Mouse (Mus musculus) heart, embryonic 15.5 days (tissue): ENCODE results near the gene Krtap24-1. TPM values are rescaled to one million over a fixed set of nuclear protein-coding genes. Genes with fewer than 3 reads are reported as not detected.

Source experiments
- ATAC-seq: fragments of 200-750 bp; cut with Nextera tagmentation; replicated peaks from 2 replicates; pipeline ENCODE4 v1.8.0; 2017; ENCODE audit warnings: low read depth, moderate TSS enrichment; ENCODE audit not compliant: insufficient number of reproducible peaks, insufficient read depth, low FRiP score
- H3K27ac ChIP-seq: fragments of 300-500 bp; sonication (generic); 2 replicates; pipeline ENCODE4 v1.5.1; 2015; ENCODE audit warnings: mild to moderate bottlenecking, inconsistent platforms
- H3K27me3 ChIP-seq: fragments of 300-500 bp; sonication (generic); 2 replicates; pipeline ENCODE4 v1.6.1; 2015; ENCODE audit warnings: inconsistent platforms
- H3K36me3 ChIP-seq: fragments of 300-500 bp; sonication (generic); 2 replicates; pipeline ENCODE4 v1.6.1; 2015; ENCODE audit warnings: mild to moderate bottlenecking, inconsistent platforms
- H3K4me1 ChIP-seq: fragments of 300-500 bp; sonication (generic); replicated peaks from 2 replicates; pipeline ENCODE4 v1.6.1; 2015; ENCODE audit warnings: inconsistent platforms
- H3K4me2 ChIP-seq: fragments of 300-500 bp; sonication (generic); 2 replicates; pipeline ENCODE4 v1.6.1; 2015; ENCODE audit warnings: inconsistent platforms, mild to moderate bottlenecking, moderate library complexity
- H3K4me3 ChIP-seq: fragments of 300-500 bp; sonication (generic); 2 replicates; pipeline ENCODE4 v1.5.1; 2015; ENCODE audit warnings: mild to moderate bottlenecking, inconsistent platforms
- H3K9ac ChIP-seq: fragments of 300-500 bp; sonication (generic); 2 replicates; pipeline ENCODE4 v1.6.1; 2015; ENCODE audit warnings: mild to moderate bottlenecking, inconsistent platforms
- H3K9me3 ChIP-seq: fragments of 300-500 bp; sonication (generic); replicated peaks from 2 replicates; pipeline ENCODE4 v1.6.1; 2016; ENCODE audit warnings: inconsistent platforms
- WGBS: fragments of 180-500 bp; shearing (Covaris S2); methylation state at CpG from one replicate; pipeline ENCODE4 v1.1.7; 2015; ENCODE audit warnings: mixed read lengths; 5-methylcytosine and 5-hydroxymethylcytosine counted together
- polyA plus RNA-seq: library from polyadenylated mRNA; unstranded; fragments of >200 nt; fragmentation: Nextera tagmentation; extraction: Ambion mirVana; gene quantifications from 2 replicates; pipeline ENCODE4 v1.2.1, GENCODE M21; 2015

Krtap24-1 gene
- polyA plus RNA-seq, 1 experiment from 2014 or later: not detected

GRCm38 (mm10) chr16:88602464-88602863 is 9.6 kb downstream of the Krtap24-1 start:
- Histone ChIP-seq H3K9me3 (no peaks in the 10 kb centered on the region), H3K27ac (no peak overlapping the region), H3K4me2 (no peak overlapping the region), H3K4me3 (no peak overlapping the region), H3K4me1 (no peaks in the 10 kb centered on the region), H3K9ac (no peak overlapping the region), H3K36me3 (no peaks in the 10 kb centered on the region), H3K27me3 (no peaks in the 10 kb centered on the region)
- WGBS: 50% methylated on average over 1 of the region's 1 CpGs
- ATAC-seq: no peak

- Histone ChIP-seq H3K9me3 (no peaks in the 10 kb centered on the region), H3K4me3 (no peak overlapping the region), H3K4me1 (no peaks in the 10 kb centered on the region), H3K4me2 (no peak overlapping the region), H3K27me3 (no peaks in the 10 kb centered on the region), H3K27ac (no peak overlapping the region), H3K9ac (no peak overlapping the region), H3K36me3 (no peaks in the 10 kb centered on the region)
- 78% methylated on average over 8 of the region's 8 CpGs for WGBS
- no peak for ATAC-seq
Observed at GRCm38 (mm10) chr16:88600303-88600702, 11.8 kb downstream of the Krtap24-1 start.

DNA sequence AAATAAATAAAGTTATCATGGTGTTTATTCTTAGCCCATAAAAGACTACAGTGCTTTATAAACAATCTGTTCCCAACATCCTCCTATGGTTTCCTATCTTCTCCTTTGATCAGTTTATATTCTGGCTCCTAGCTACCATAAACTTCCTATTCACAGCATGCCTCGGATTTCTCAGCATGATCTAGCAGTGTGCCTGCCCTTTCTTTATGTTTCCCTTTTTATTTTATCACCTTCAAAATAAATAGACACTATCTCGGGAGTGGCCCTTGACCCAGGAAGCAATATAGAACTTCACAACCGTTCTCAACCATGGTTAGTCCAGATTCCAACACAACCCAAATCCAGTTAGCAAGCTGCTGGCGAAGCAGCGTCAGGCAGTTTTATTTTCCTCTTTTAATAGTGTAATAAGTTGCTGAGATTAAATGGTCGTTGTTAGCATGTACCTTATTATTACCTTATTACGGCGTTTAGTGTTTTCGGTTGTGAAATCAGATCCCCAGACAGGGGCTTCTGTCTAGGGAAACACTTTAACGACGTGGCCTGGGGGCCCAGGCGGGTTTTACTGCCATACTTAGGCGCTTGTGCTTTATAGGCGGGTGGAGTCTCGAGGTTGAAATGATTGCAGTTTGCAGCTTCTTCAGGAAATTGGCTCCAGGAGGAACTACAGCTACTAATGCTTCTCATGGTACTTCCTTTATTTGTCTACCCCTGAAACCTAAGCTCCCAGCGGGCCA is 12.4 kb downstream of the Krtap24-1 start:
- Histone ChIP-seq H3K4me1 (no peaks in the 10 kb centered on the region), H3K9ac (no peak overlapping the region), H3K4me2 (no peak overlapping the region), H3K36me3 (no peaks in the 10 kb centered on the region), H3K27me3 (no peaks in the 10 kb centered on the region), H3K27ac (no peak overlapping the region), H3K4me3 (no peak overlapping the region), H3K9me3 (no peaks in the 10 kb centered on the region)
- WGBS: 61% methylated on average over 16 of the region's 16 CpGs
- no peak for ATAC-seq

GRCm38 (mm10) chr16:88592758-88593157 is 19.3 kb downstream of the Krtap24-1 start:
- Histone ChIP-seq H3K36me3 (no peaks in the 10 kb centered on the region), H3K27me3 (no peaks in the 10 kb centered on the region), H3K4me3 (no peak overlapping the region), H3K4me2 (no peak overlapping the region), H3K27ac (no peak overlapping the region), H3K9me3 (no peaks in the 10 kb centered on the region), H3K9ac (no peak overlapping the region), H3K4me1 (no peaks in the 10 kb centered on the region)
- no peak for ATAC-seq

DNA sequence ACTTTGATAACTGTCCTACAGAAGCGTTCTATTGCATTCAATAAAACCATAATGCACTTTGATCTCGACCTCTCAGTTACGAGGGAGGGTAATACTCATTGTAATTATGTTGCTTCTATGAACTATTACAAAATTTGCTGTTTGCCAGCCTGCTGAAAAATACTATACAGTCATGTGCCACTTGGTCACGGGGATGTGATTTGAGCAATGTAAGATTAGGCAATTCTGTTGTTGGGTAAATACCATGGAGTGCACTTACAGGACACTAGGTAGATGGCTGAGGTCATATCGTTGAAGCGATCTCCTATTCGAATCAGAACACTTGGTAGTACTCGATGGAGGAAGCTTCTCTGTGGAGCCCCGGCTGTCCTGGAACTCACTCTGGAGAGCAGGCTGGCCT is 28.7 kb downstream of the Krtap24-1 start:
- no peak overlapping the region for H3K9ac ChIP-seq
- H3K27ac ChIP-seq: no peak overlapping the region
- WGBS: 84% methylated on average over 9 of the region's 9 CpGs
- no peak for ATAC-seq
- no peaks in the 10 kb centered on the region for H3K9me3 ChIP-seq
- H3K4me3 ChIP-seq: no peak overlapping the region
- H3K27me3 ChIP-seq: no peaks in the 10 kb centered on the region
- no peak overlapping the region for H3K4me2 ChIP-seq
- H3K36me3 ChIP-seq: no peaks in the 10 kb centered on the region
- H3K4me1 ChIP-seq: no peaks in the 10 kb centered on the region

GRCm38 (mm10) chr16:88575885-88576679 is 36.0 kb downstream of the Krtap24-1 start:
- Histone ChIP-seq H3K4me3 (no peak overlapping the region), H3K27me3 (no peaks in the 10 kb centered on the region), H3K4me1 (no peaks in the 10 kb centered on the region), H3K36me3 (no peaks in the 10 kb centered on the region), H3K9me3 (no peaks in the 10 kb centered on the region), H3K27ac (no peak overlapping the region), H3K9ac (no peak overlapping the region), H3K4me2 (no peak overlapping the region)
- WGBS: 68% methylated on average over 4 of the region's 4 CpGs
- no peak for ATAC-seq

- Histone ChIP-seq H3K27ac (no peak overlapping the region), H3K4me2 (no peak overlapping the region), H3K4me3 (no peak overlapping the region), H3K4me1 (no peaks in the 10 kb centered on the region), H3K27me3 (no peaks in the 10 kb centered on the region), H3K9me3 (no peaks in the 10 kb centered on the region), H3K36me3 (no peaks in the 10 kb centered on the region), H3K9ac (no peak overlapping the region)
- no peak for ATAC-seq
- 75% methylated on average over 5 of the region's 5 CpGs for WGBS
Observed at GRCm38 (mm10) chr16:88572904-88573404, 39.1 kb downstream of the Krtap24-1 start.

DNA sequence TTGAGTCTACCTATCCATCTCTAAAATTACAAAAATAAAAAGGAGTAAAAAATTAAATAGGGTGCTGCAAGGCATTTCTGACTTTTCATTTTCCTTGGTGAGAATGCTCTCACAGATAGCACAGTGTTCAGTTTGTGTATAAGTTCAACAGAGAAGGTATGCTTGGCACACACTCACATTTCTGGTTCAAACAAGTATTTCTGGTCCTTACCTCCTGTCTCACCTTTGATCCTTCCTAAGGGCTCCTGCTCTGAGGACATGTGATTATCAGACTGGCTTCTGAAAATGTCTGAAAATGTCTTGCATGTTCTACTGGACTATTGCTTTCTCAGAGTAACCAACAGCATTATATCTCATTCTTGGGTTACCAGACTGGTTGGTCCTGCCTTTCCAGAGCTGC is 41.9 kb downstream of the Krtap24-1 start:
- Histone ChIP-seq H3K4me2 (no peak overlapping the region), H3K27ac (no peak overlapping the region), H3K4me1 (no peaks in the 10 kb centered on the region), H3K9ac (no peak overlapping the region), H3K9me3 (no peaks in the 10 kb centered on the region), H3K27me3 (no peaks in the 10 kb centered on the region), H3K4me3 (no peak overlapping the region), H3K36me3 (no peaks in the 10 kb centered on the region)
- no peak for ATAC-seq

DNA sequence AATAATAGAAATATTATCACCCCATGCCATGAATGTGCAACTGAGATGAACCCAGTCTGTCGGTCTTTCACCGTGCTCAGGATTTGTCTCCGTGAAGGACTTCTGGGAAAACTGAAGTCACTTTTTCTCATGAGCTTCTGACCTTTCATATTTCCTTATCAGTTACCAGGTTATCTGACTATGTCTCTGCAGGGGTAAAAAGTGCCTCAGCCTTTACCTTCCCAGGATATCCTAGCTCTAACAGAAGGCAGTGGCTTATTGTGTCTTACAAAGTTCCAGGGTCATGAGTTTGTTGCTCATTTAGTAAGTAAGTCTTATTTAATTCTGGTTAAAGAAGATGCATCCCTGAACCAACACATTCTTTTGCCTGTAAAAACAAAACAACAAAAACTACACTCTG is 42.3 kb downstream of the Krtap24-1 start:
- Histone ChIP-seq H3K9me3 (no peaks in the 10 kb centered on the region), H3K27ac (no peak overlapping the region), H3K27me3 (no peaks in the 10 kb centered on the region), H3K36me3 (no peaks in the 10 kb centered on the region), H3K4me1 (no peaks in the 10 kb centered on the region), H3K4me3 (no peak overlapping the region), H3K9ac (no peak overlapping the region), H3K4me2 (no peak overlapping the region)
- no peak for ATAC-seq
- 79% methylated on average over 3 of the region's 3 CpGs for WGBS

GRCm38 (mm10) chr16:88569096-88569495 is 43.0 kb downstream of the Krtap24-1 start:
- WGBS: 81% methylated on average over 1 of the region's 1 CpGs
- H3K9me3 ChIP-seq: no peaks in the 10 kb centered on the region
- no peaks in the 10 kb centered on the region for H3K4me1 ChIP-seq
- H3K9ac ChIP-seq: no peak overlapping the region
- no peak overlapping the region for H3K27ac ChIP-seq
- H3K27me3 ChIP-seq: no peaks in the 10 kb centered on the region
- no peaks in the 10 kb centered on the region for H3K36me3 ChIP-seq
- ATAC-seq: no peak
- no peak overlapping the region for H3K4me3 ChIP-seq
- no peak overlapping the region for H3K4me2 ChIP-seq

DNA sequence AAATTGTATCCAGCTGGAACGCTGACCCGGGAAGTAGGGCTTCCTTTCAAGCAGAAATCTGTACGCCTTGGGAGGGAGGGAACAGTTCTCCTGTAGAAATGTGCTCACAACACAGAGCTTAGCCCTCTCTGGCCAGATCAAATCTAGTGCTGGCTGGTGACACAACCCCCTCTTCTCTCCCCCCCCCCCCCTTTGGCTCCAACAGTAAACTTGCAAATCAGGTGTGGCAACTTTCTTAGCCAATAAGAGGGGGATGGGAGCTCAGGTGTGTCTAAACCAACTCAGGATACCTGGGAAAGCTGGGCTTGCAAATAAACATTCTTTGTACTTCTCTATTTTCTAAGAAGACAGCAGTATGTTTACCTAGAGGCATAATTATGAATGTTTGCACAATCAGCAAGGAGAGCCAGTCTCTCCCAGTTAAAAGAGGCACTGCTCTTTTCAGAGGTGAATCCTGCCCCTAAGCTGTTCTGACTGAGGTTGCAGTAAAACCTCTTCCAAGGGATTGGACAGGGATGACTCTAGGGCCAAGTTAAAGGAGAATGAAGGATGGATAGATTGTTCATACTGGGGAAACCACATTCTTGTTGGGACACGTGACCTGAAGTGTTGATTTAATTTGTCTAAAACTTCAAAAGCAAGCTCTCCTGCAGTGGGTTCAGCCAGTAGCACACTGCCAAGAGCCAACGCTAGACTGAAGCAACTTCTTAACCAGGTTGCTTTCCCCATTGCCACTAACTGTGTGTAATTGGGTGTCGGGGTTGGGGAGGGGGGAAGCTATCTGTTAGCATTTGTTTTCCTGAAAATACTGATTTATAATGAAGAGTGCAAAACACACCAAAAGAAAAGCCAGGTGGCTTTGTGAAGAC is 48.8 kb downstream of the Krtap24-1 start, which contains the start of gene Cldn8:
TSS of gene Cldn8 (minus strand) at position 139 of the 869 bp plus-strand sequence.
- Histone ChIP-seq H3K36me3 (no peaks in the 10 kb centered on the region), H3K27ac (no peak within 1 kb of the TSS), H3K4me3 (no peak within 1 kb of the TSS), H3K27me3 (no peaks in the 10 kb centered on the region), H3K4me2 (no peak within 1 kb of the TSS), H3K4me1 (no peaks in the 10 kb centered on the region), H3K9ac (no peak within 1 kb of the TSS), H3K9me3 (no peaks in the 10 kb centered on the region)
- no peak for ATAC-seq
- 70% methylated on average over 6 of the region's 6 CpGs for WGBS
